Mouse (Mus musculus): ENCODE measurements around the gene Gcnt2. TPM values are rescaled to one million over a fixed set of nuclear protein-coding genes. Genes with fewer than 3 reads are reported as not detected.

The Gcnt2 gene
- polyA plus RNA-seq, 1 experiment from 2014 or later: 3.8 TPM

DNA sequence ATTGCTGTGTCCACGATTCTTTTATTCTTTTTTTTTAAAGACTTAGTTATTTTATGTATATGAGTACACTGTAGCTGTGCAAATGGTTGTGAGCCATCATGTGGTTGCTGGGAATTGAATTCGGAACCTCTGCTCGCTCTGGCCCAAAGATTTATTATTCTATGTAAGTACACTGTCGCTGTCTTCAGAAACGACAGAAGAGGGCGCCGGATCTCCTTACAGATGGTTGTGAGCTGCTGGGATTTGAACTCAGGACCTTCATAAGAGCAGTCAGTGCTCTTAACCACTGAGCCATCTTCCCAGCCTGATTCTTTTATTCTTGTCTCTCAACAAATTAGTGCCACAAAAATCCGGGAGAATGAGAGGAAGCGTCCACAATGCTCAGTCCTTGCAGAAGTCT lies 13.2 kb upstream of the Gcnt2 start:
- ATAC-seq (replicated peaks; ENCODE audit: low FRiP score): no peak
- WGBS: 74% methylated on average over 9 of the region's 9 CpGs
- Histone ChIP-seq H3K4me1 (replicated peaks; ENCODE audit: control insufficient read depth, insufficient read depth, low read length) (no peaks in the 10 kb centered on the region), H3K4me3 (ENCODE audit: low read depth, low read length) (no peak overlapping the region), H3K4me2 (ENCODE audit: low read depth, low read length, severe bottlenecking) (no peak overlapping the region), H3K27me3 (ENCODE audit: control insufficient read depth, insufficient read depth, low read length) (no peaks in the 10 kb centered on the region), H3K9me3 (ENCODE audit: control insufficient read depth, low read length) (no peaks in the 10 kb centered on the region), H3K9ac (ENCODE audit: low read length) (no peak overlapping the region), H3K27ac (ENCODE audit: low read depth, low read length) (no peak overlapping the region), H3K36me3 (ENCODE audit: control insufficient read depth, insufficient read depth, low read length) (no peaks in the 10 kb centered on the region)
- no peak for DNase-seq (ENCODE audit: low spot score)

DNA sequence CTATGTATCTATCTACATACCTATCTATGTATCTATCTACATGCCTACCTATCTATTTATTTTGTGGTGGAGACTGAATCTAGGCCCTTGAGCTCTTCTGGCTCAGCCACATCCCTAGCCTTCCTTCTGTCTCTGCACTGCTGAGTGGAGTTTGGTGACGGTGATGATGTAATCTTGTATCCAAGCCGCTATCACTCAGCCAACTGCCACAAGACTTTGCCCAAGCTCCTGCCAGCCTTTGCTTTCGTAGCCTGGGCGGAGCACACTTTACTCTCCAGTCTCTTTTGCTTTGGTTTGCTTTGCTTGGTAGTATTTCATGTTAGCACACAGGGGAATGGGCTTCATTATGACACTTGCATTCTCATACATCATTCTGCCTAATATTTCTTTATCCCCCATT lies 11.7 kb upstream of the Gcnt2 start:
- H3K4me3 ChIP-seq (ENCODE audit: low read depth, low read length): no peak overlapping the region
- DNase-seq (ENCODE audit: low spot score): no peak
- no peak overlapping the region for H3K27ac ChIP-seq (ENCODE audit: low read depth, low read length)
- H3K9ac ChIP-seq (ENCODE audit: low read length): no peak overlapping the region
- H3K4me2 ChIP-seq (ENCODE audit: low read depth, low read length, severe bottlenecking): no peak overlapping the region
- ATAC-seq (replicated peaks; ENCODE audit: low FRiP score): no peak
- no peaks in the 10 kb centered on the region for H3K4me1 ChIP-seq (replicated peaks; ENCODE audit: control insufficient read depth, insufficient read depth, low read length)
- no peaks in the 10 kb centered on the region for H3K27me3 ChIP-seq (ENCODE audit: control insufficient read depth, insufficient read depth, low read length)
- no peaks in the 10 kb centered on the region for H3K36me3 ChIP-seq (ENCODE audit: control insufficient read depth, insufficient read depth, low read length)
- WGBS: 84% methylated on average over 4 of the region's 4 CpGs
- no peaks in the 10 kb centered on the region for H3K9me3 ChIP-seq (ENCODE audit: control insufficient read depth, low read length)

DNA sequence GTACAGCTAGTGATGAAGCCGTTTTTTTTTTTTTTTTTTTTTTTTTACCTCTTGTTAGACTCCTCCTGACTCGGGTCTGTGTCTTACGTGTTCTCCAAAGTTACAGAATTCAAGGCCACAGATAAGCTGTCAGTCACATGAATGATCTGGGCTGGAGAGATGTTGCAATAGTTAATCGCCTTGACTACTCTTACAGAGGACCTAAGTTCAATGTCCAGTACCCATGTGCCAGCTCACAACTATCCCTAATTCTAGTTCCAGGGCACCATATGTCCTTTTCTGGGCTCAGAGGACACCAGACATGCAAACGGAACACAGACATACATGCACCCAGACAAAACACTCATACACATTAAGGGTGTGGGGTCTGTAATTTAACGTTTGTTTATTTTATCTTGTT lies 8.9 kb upstream of the Gcnt2 start:
- H3K27me3 ChIP-seq (ENCODE audit: control insufficient read depth, insufficient read depth, low read length): no peaks in the 10 kb centered on the region; the same call in 1 of the 2 replicates
- no peaks in the 10 kb centered on the region for H3K36me3 ChIP-seq (ENCODE audit: control insufficient read depth, insufficient read depth, low read length)
- no peak for ATAC-seq (replicated peaks; ENCODE audit: low FRiP score)
- H3K4me2 ChIP-seq (ENCODE audit: low read depth, low read length, severe bottlenecking): no peak overlapping the region
- no peaks in the 10 kb centered on the region for H3K4me1 ChIP-seq (replicated peaks; ENCODE audit: control insufficient read depth, insufficient read depth, low read length)
- H3K9ac ChIP-seq (ENCODE audit: low read length): no peak overlapping the region
- no peak overlapping the region for H3K27ac ChIP-seq (ENCODE audit: low read depth, low read length)
- no peaks in the 10 kb centered on the region for H3K9me3 ChIP-seq (ENCODE audit: control insufficient read depth, low read length)
- DNase-seq (ENCODE audit: low spot score): no peak
- no peak overlapping the region for H3K4me3 ChIP-seq (ENCODE audit: low read depth, low read length)
- 94% methylated on average over 6 of the region's 6 CpGs for WGBS

DNA sequence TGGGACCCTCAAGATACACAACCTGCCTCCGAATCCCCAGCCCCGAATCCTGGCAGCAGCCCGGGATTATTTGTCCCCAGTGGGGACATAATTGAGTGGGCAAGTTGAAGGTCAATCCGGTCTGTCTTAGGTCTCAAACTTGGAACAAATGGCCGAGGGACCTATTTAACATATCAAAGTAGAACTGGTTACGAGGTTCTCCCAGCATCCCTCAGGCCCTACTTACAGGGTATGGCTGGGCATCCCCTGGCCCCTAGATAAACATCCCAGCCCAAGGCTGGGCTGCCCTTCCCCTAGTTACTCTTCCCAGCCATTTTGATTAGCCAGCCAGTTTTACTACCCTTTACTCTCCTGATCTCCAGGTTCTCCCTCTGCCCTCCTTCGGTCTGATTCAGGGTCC lies 8.3 kb upstream of the Gcnt2 start:
- Histone ChIP-seq H3K27ac (ENCODE audit: low read depth, low read length) (no peak overlapping the region), H3K36me3 (ENCODE audit: control insufficient read depth, insufficient read depth, low read length) (no peaks in the 10 kb centered on the region), H3K27me3 (ENCODE audit: control insufficient read depth, insufficient read depth, low read length) (no peaks in the 10 kb centered on the region; the same call in 1 of the 2 replicates), H3K4me2 (ENCODE audit: low read depth, low read length, severe bottlenecking) (no peak overlapping the region), H3K9ac (ENCODE audit: low read length) (no peak overlapping the region), H3K9me3 (ENCODE audit: control insufficient read depth, low read length) (no peaks in the 10 kb centered on the region), H3K4me1 (replicated peaks; ENCODE audit: control insufficient read depth, insufficient read depth, low read length) (no peaks in the 10 kb centered on the region), H3K4me3 (ENCODE audit: low read depth, low read length) (no peak overlapping the region)
- ATAC-seq (replicated peaks; ENCODE audit: low FRiP score): no peak
- DNase-seq (ENCODE audit: low spot score): no peak
- whole genome bisulfite sequencing: 79% methylated on average over 7 of the region's 7 CpGs

DNA sequence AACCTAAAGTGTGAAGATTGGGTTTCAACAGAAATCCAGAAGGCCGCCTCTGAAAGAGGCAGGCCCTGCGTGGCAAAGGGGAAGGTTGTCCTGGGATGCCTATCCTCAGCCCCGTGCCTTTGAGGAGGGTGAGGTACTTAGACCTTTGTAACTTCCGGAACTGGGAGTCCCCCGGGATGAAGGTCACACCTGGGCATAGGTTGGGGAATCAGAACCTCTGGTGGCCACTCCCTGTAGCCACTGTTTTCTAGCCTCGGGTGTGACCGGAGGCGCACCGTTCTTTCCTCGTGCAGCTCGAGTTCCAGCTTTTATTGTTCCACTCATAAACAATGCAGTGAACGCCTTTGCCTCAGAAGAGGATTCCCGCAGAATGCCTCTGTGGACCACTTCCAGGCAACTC lies 7.6 kb upstream of the Gcnt2 start:
- Histone ChIP-seq H3K9me3 (ENCODE audit: control insufficient read depth, low read length) (no peaks in the 10 kb centered on the region), H3K4me2 (ENCODE audit: low read depth, low read length, severe bottlenecking) (no peak overlapping the region), H3K36me3 (ENCODE audit: control insufficient read depth, insufficient read depth, low read length) (no peaks in the 10 kb centered on the region), H3K4me1 (replicated peaks; ENCODE audit: control insufficient read depth, insufficient read depth, low read length) (no peaks in the 10 kb centered on the region), H3K9ac (ENCODE audit: low read length) (no peak overlapping the region), H3K4me3 (ENCODE audit: low read depth, low read length) (no peak overlapping the region), H3K27ac (ENCODE audit: low read depth, low read length) (no peak overlapping the region), H3K27me3 (ENCODE audit: control insufficient read depth, insufficient read depth, low read length) (no peaks in the 10 kb centered on the region; the same call in 1 of the 2 replicates)
- ATAC-seq (replicated peaks; ENCODE audit: low FRiP score): no peak
- 76% methylated on average over 13 of the region's 13 CpGs for WGBS
- DNase-seq (ENCODE audit: low spot score): no peak

DNA sequence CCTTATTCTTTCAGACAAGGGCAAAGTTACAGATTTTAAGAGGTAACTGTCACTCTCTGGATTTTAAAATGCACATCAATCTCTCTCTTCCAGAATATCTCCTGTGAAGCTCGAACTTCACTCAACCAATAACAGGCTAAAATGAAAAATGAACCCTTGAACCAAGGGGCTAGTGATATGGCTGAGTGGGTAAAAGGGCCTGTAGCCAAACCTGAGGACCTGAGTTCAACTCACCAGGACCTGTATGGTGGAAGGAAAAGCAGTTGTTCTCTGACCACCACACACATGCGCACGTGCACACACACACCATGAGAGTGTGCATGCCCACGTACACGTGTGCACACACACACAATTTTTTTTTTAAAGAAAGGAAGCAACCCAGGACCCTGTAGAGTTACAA lies 6.8 kb upstream of the Gcnt2 start:
- Histone ChIP-seq H3K9ac (ENCODE audit: low read length) (no peak overlapping the region), H3K36me3 (ENCODE audit: control insufficient read depth, insufficient read depth, low read length) (no peaks in the 10 kb centered on the region), H3K4me3 (ENCODE audit: low read depth, low read length) (no peak overlapping the region), H3K27me3 (ENCODE audit: control insufficient read depth, insufficient read depth, low read length) (no peaks in the 10 kb centered on the region; the same call in 1 of the 2 replicates), H3K4me2 (ENCODE audit: low read depth, low read length, severe bottlenecking) (no peak overlapping the region), H3K4me1 (replicated peaks; ENCODE audit: control insufficient read depth, insufficient read depth, low read length) (no peaks in the 10 kb centered on the region), H3K9me3 (ENCODE audit: control insufficient read depth, low read length) (no peaks in the 10 kb centered on the region), H3K27ac (ENCODE audit: low read depth, low read length) (no peak overlapping the region)
- DNase-seq (ENCODE audit: low spot score) (no peak), ATAC-seq (replicated peaks; ENCODE audit: low FRiP score) (no peak)
- WGBS: 90% methylated on average over 5 of the region's 5 CpGs

DNA sequence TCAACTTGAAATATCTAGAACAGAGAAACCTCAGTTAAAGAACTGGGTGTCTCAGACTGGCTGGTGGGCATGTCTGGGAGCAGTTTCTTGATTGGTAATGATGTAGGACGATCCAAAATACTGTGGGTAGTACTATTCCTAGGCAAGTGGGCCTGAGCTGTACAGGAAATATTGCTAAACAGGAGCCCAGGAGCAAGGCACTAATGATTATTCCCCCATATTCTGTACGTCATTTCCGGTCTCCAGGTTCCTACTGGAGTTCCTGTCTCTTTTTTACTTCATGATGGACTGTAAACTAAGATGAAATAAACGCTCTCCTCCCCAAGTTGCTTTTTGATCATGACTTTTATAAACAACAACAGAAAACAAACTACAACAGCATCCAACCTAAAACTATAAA lies 5.7 kb upstream of the Gcnt2 start:
- Histone ChIP-seq H3K36me3 (ENCODE audit: control insufficient read depth, insufficient read depth, low read length) (no peaks in the 10 kb centered on the region), H3K4me1 (replicated peaks; ENCODE audit: control insufficient read depth, insufficient read depth, low read length) (no peaks in the 10 kb centered on the region), H3K9ac (ENCODE audit: low read length) (no peak overlapping the region), H3K9me3 (ENCODE audit: control insufficient read depth, low read length) (no peaks in the 10 kb centered on the region), H3K27me3 (ENCODE audit: control insufficient read depth, insufficient read depth, low read length) (no peaks in the 10 kb centered on the region; the same call in 1 of the 2 replicates), H3K4me3 (ENCODE audit: low read depth, low read length) (no peak overlapping the region), H3K27ac (ENCODE audit: low read depth, low read length) (no peak overlapping the region), H3K4me2 (ENCODE audit: low read depth, low read length, severe bottlenecking) (peak overlapping the region; percentile 53; the same call in 1 of the 2 replicates)
- WGBS: 93% methylated on average over 4 of the region's 4 CpGs
- DNase-seq (ENCODE audit: low spot score) (no peak), ATAC-seq (replicated peaks; ENCODE audit: low FRiP score) (no peak)

DNA sequence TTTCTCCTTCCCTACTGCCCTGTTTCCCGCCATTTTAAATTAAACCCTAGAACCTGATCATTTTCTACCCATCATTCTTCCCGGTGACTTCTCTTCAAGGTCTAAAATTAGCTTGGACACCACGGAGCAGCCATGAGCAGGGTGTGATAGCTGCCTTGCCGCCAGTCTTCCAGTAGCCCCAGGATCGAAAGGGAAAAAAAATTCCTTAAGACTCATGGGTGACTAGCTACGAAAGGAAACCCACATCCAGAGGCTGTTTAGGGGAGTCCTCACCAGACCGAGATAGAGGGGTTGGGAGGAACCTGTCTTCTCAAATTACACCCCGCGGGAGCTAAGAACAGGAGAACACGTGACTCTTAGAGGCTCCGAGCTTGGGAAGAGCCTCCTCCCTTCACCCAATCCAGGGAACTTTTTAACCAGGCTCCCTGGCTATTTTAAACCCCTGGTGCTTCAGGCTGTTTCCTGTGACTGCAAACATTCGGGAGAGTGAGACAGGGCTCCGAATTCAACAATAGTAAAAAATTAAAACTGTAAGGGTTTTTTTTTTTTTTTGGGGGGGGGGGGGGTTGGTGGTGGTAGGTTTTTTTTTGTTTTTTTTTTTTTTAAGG lies 5.0 kb upstream of the Gcnt2 start:
- ATAC-seq (replicated peaks; ENCODE audit: low FRiP score) (peak; percentile 87), DNase-seq (ENCODE audit: low spot score) (peak; percentile 55)
- Histone ChIP-seq H3K27me3 (ENCODE audit: control insufficient read depth, insufficient read depth, low read length) (no peaks in the 10 kb centered on the region; the same call in 1 of the 2 replicates), H3K27ac (ENCODE audit: low read depth, low read length) (0 out of 2 replicates have a peak overlapping the region, but pooled peaks have one; percentile 12), H3K4me2 (ENCODE audit: low read depth, low read length, severe bottlenecking) (peak overlapping the region; percentile 53), H3K4me3 (ENCODE audit: low read depth, low read length) (peak overlapping the region; percentile 25), H3K36me3 (ENCODE audit: control insufficient read depth, insufficient read depth, low read length) (no peaks in the 10 kb centered on the region), H3K9me3 (ENCODE audit: control insufficient read depth, low read length) (no peaks in the 10 kb centered on the region), H3K9ac (ENCODE audit: low read length) (peak overlapping the region; percentile 45), H3K4me1 (replicated peaks; ENCODE audit: control insufficient read depth, insufficient read depth, low read length) (no peaks in the 10 kb centered on the region)
- WGBS: 3% methylated on average over 13 of the region's 13 CpGs

DNA sequence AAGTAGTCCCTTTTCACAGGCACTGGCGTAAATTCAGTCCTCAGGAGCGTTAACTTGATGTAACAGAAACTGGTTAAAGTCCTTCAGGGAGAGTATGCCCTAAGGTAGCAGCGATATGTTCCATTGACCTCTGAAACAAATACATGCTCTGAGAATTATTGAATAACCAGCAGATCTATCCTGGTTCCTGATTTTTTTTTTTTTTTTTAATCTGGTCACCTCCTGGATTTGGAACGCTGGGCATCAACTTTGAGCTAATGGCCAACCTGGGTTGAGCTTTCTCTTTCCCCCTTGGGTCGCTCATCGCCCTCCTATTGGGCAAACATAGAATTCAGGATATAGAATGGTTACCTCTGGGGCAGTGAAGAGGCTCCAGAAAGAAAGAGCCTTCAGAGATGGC lies 4.3 kb upstream of the Gcnt2 start:
- H3K9me3 ChIP-seq (ENCODE audit: control insufficient read depth, low read length): no peaks in the 10 kb centered on the region
- H3K36me3 ChIP-seq (ENCODE audit: control insufficient read depth, insufficient read depth, low read length): no peaks in the 10 kb centered on the region
- H3K4me2 ChIP-seq (ENCODE audit: low read depth, low read length, severe bottlenecking): no peak overlapping the region
- no peak overlapping the region for H3K9ac ChIP-seq (ENCODE audit: low read length)
- no peaks in the 10 kb centered on the region for H3K4me1 ChIP-seq (replicated peaks; ENCODE audit: control insufficient read depth, insufficient read depth, low read length)
- no peak overlapping the region for H3K4me3 ChIP-seq (ENCODE audit: low read depth, low read length)
- no peaks in the 10 kb centered on the region; the same call in 1 of the 2 replicates for H3K27me3 ChIP-seq (ENCODE audit: control insufficient read depth, insufficient read depth, low read length)
- DNase-seq (ENCODE audit: low spot score) (no peak), ATAC-seq (replicated peaks; ENCODE audit: low FRiP score) (no peak)
- 72% methylated on average over 6 of the region's 6 CpGs for WGBS
- no peak overlapping the region for H3K27ac ChIP-seq (ENCODE audit: low read depth, low read length)

All from forebrain, embryonic 11.5 days (tissue).